Mouse (Mus musculus): ENCODE data around the gene C1ql1. TPM values are rescaled to one million over a fixed set of nuclear protein-coding genes. Genes with fewer than 3 reads are reported as not detected.
A peak's percentile ranks its signal among the peaks of the same experiment; 100 is the strongest.

Gene C1ql1
- total RNA-seq, 2 experiments from 2014 or later: 17.3 to 20.4 TPM

DNA sequence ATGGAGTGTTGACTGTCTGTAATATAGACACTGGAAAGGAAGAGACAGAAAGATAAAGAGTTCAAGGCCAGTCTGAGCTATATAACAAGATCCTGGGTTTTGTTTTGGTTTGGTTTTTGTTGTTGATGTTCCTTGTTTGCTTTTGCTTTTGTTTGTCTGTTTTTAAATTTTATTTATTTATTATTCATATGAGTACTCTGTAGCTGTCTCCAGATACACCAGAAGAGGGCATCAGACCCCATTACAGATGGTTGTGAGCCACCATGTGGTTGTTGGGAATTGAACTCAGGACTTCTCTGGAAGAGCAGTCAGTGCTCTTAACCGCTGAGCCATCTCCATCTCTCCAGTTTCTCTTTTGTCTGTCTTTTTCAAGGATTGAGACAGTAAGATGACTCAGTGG, 12.4 kb upstream of the C1ql1 start:
- DNase-seq (ENCODE audit: low spot score in 2 of 2): no peak

DNA sequence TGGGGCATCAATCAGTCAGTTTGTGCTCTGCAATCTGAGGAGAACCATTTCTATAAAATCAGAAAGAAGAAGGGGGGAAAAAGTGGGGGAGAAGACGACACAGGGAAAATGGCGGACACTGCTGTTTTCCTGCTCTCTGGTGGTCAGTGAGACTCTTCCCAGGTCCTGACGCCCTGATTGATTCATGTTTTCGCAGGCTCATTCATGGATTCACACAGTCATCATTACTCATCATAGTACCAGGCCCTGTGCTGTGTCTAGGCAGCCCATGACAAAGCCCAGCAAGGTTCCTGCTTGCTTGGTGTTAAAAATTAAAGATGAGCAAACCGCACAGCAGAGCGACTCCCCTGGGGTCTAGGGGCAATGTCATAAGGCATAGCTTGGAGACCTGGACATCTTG, 11.9 kb upstream of the C1ql1 start:
- no peak for DNase-seq (ENCODE audit: low spot score in 2 of 2)

DNA sequence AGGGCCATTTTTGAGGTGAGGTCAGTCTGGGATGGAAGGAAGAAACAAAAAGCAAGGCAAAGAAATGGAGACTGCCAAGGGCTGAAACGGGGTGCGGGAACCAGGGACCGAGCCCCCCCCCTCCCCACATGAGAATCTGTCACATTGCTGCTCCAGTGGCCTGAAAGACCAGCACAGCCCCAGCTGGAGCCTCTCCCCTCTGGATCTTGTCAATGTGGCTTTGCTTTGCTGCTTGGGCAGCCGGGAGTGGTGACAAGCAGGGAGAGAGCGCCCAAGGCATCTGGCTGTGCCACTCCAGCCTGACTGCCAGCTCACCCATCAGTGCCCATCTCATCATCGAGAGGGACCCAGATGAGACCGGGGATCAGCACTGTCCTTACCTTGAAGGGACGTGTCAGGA, 11.2 kb upstream of the C1ql1 start:
- no peak for DNase-seq (ENCODE audit: low spot score in 2 of 2)

DNA sequence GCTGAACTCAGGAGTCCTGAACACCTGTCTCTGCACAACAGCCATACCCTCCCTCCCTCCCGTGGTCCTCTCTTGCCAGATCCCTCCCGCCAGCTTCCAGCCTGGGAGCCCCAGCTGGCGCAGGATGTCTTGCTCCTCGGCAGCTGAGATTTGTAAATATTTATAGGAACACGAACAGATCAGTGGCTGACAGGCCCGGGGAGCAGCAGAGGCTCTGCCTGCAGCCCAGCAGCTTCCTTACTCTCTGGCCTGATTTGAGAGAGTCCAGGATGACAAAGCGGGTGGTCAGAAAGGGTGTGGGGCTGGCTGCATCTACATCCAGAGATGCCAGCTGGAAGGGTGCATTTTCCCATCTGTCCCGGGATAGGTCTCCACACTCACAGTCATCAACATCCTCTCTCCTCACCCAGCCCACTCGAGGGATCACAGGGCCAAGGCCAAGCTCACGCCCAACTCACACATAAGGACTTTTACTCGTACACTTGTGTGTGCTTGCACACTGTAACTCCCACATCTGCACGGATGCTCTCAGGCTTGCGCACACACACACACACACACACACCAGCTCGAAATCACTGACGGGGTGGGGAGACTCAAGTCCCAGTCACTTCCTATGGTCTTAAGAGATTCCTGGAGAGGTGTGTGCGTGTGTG, 10.6 kb upstream of the C1ql1 start:
- DNase-seq (ENCODE audit: low spot score in 2 of 2): no peak

DNA sequence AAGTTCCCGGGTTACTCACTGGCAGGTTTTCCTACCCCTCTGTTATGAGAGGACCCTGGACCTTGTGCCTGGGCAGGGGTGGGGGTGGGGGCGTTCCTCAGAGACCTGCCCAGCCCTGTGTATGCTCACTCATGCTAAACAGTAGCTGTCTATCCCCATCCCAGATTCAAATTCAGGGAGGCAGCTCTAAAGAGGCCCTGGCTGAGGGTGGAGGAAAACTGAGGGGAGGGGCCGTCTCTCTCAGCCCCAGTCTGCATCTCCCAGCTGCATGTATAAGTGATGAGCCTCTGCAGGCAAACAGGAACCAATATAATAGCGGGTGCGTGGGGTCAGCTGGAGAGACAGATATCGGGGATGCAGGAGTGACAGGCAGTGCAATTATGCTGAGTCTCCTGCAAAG, 6.4 kb upstream of the C1ql1 start:
- DNase-seq (ENCODE audit: low spot score in 2 of 2): no peak

DNA sequence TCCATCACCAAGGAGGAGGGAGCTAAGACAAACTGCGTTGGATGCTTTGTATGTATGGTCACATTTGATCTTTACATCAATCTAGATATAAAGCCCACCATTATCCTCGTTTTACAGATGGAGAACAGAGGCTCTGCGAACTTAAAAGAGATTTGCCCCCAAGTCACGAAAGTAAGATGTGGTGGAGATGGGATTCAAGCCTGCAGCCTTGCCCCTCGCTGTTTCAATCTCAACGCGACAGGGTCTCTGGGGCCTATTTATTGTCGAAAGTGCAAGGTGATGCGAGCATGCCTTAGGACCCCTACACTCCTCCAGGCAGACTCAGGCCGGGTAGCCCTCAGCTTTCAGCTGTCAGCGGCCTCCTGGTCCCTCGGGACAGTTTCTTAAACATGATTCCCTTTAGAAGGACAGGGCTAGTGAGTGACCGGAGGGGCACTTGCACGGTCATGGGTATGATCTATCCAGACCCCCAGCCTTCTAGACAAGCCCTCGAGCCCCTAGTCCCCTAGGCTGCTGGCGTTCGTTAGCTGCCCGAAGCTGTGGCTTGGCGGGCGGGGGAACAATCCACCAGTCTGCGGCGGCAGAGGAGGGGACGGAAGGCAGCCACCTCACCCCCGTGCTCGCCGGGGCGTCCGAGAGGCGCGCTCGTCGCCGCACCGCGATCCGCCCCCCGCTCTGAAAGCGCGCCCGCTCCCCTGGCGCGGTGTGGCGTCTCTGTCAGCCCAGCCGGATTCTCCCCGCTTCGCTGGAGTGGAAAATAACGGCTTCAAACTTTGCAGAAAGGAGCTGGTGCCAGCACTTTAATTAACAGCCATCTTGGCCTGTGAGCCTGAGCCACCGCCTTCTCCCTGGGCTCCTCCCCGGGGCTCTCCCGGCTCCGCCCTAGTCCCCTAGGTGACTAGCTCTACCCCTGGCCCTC, 1.8 kb upstream of the C1ql1 start:
- DNase-seq (ENCODE audit: low spot score in 2 of 2): peak; percentile 29 to 56

DNA sequence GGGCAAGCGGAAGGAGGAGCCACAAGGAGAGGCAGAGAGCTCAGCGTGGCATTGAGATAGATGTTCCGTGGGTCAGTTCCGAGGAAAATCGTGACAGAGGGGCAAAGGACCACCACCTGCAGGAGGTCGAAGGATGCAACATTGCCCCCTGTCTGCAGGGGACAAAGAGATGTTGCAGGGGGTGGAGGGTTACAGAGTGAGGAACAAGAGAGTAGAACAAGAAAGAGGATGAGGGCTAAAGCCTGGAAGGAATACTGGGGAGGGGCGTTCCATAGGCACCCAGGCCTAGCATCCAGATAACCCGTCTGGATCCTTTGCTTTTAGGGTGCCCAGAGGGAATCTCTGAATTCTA, 480 bp upstream of the C1ql1 start:
- no peak for DNase-seq (ENCODE audit: low spot score in 2 of 2)

DNA sequence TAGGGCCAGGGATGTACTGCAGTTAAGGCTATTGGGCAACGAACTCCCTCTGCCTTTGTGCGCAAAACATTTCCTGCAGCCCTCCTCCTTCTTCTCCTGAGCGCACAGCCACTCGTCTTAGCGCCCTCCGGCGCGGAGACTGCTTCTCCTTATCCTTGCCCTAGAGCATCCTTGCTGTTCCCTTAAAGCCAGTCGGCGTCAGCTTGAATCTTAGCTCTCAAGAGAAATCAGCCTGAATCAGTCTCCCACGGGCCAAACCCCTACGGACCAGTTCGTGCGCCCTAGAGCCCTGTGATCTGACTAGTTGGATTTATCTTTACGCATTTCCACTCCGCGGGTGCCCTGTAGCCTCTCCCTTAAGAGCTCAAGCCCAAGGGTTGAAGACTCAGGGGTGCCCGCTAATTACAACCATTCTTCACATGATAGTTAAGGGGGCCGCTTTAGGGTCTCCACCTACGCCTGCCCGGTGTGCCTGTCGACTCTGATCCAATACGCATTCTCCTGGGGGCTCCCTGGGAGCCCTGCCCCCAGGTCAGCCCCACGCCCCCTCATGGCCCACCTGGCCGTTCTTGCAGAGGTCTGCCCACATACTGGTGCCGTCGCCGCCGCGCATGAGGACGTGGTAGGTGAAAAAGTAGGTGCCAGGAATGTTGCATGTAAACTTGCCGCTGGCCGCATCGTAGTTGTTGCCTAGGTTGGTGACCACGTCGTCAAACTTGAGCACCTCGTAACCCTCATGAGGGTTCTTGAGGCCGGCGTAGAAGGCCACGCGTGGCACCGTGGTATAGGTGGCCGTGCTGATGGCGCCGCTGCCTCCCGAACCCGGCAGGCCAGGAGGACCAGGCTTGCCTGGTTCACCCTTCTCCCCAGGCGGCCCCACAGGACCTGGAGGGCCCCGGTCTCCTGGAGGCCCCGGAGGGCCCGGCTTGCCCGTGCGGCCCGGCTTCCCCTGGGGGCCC, 903 bp downstream of the C1ql1 start:
- DNase-seq (ENCODE audit: low spot score in 2 of 2): no peak

DNA sequence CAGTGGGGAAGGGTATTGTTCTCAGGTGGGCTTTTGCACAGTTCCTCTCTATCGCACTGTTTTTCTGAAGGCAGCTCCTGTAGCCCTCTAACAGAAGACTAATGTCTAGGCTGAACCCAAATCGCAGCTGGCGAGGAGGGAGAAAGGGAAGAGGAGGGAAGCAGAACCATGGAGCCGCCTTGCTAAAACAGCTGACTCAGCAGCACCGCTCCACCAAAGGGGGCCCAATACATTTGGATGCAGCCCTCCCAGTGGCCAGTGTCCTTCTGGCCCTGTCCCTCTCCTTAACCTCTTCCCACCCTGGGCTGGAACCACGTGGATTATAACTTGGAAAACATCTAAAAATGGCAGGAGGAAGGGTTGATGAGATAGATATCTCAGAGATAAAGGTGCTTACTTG, 5.3 kb downstream of the C1ql1 start:
- DNase-seq (ENCODE audit: low spot score in 2 of 2): no peak

DNA sequence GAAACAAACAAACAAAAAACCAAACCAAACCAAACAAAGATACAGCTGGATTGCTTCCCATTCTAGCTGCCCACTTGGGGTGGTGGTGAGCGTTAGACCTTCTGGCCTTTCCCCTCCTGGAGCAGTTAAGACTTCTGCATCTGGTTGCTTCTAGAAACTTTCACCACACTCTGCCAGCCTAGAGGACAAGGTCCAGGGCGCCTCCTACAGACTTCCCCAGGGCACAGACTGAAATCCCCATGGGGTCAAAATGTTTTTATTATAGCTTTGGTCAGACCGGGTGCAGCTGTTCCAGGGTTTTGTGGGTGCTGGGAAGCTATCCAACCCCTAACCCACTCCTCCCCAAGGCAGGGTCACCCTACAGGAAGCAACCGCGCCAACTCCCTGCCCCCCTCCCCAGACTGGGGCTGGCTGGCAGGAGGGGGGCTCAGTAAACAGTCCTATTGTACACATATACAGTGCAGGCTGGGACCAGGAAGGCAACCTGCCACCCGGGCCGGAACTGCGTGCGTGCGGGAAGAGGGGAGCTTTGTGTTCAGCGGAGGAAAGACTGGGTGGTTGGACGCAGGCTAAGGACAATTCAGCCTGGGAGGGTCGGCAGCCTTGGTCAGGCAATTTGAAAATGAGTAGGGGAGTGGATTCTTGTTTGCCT, 7.3 kb downstream of the C1ql1 start:
- no peak for DNase-seq (ENCODE audit: low spot score in 2 of 2)

DNA sequence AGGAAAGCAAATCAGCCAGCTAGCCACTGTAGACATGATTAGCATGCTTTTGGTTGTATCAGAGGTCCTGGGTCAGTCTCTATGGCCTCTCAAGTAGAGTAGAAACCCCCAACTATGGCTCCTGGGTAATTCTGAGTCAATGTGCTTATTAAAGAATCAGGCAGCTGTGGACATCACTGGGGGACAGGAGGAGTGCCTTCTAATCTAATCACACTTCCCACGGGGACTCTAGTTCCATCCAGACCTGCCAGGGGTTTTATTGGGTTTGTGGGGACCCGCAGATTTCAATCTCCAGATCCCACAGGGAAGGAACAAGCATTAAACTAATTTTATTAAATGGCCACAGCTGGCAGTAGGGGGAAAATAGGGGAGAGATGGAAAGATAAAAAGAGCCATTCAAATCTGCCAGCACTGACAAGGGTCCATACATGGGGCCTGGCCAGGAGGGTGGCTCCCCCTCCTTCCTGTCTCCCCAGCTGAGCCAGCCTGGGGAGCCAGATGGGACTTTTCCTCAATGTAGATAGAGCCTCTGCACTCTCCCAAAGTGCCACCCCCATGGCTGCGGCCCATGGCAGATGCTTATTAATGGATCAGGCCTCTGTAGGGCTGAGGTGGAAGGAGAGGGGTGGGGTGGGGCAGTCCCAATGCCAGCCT, 8.8 kb downstream of the C1ql1 start:
- DNase-seq (ENCODE audit: low spot score in 2 of 2): peak in 1 of 2 experiments; percentile 21

DNA sequence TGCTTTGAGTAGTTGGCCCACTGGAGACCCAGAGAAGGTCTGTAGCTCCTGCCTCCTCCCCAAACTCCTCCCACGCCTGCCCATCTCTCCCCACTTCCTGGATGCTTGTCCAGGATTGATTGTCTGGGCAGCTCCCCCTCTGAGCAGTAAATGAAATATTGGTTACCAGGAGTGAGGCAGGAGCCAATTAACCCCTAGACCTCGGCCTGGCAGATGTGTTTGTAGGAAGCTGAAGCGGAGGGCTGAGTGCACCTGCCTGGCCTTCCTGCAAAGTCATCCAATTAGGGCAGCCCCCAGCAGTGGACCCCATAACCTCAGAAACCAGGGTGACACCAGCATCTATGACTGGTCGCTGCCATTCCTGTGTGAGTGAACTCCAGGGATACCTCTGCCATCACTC, 10.2 kb downstream of the C1ql1 start:
- no peak for DNase-seq (ENCODE audit: low spot score in 2 of 2)

DNA sequence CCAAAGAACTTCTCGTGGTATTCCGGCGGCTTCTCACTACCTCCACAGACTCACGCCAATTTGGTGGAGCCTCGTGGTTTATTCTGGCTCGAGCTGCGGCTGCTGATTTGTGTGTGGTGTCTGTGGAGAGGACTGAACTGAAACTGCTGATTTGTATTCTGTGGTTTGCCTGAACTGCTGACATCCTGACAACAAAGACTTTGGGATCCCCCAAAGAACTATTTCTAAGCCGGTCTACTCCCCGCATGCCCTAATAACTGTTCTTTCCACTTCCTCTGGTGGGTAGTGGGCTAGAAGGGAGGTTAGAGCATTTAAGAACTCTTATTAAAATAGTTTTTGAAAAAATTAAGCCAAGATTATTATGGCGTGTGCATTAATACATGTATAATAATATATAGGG, 15.8 kb downstream of the C1ql1 start:
- no peak for DNase-seq (ENCODE audit: low spot score in 2 of 2)

DNA sequence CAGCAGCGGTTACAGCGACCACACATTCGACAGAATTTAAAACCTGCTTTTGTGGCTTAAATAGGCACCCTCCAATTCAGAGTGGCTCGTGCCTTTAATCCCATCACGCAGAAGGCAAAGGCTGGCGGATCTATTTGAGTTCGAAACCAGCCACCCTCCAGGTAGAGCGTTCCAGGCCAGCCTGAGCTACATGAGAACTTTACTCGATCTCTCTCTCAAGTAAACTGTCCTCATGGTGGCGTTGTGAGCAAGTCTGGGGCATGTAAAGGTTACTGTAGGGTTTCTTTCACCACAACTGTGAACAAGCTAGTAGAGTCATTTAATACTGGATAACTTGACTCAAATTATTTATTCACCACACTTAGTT, 21.2 kb downstream of the C1ql1 start:
- no peak for DNase-seq (ENCODE audit: low spot score in 2 of 2)

DNA sequence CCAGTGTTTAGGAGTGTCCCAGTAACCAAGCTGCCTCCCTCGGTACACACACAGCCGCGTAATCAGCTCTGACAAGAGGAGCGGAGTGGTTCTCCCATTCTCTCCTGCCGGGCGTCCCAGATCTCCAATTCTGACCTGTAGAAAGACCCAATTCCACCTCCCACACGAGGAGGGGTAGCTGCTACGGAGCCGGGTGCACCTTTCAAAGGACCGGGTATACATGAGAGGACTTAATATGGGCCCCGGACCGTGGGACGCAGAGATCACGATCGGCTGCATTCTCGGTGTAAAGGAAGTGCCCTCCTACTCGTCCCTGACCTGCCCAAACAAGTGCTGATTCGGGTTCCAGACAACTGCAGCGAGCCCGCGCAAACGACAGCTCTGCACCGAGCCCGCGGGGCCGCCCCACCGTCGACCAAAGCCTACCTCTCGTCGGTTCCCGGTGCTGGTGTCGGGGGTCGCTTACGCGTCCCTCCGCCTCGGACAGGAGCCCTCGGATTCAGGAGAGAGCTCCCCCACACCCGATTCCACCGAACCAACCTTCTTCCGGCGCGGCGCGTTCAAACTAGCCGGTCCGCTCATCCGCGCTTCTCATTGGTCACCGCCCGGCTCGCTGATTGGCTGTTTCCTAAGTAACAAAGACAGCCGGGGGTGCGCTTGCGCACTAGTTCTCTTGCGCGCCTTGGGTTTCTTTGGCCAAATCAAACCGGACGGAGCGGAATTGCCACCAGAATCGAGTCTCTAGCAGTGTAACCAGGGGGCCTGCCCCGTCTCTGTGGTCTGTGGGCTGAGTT, 21.7 kb downstream of the C1ql1 start, which contains the start of gene Kif18b:
Kif18b (minus strand) TSS at position 568 of the 794 bp plus-strand sequence.
- DNase-seq (ENCODE audit: low spot score in 2 of 2): peak; percentile 85 to 95

DNA sequence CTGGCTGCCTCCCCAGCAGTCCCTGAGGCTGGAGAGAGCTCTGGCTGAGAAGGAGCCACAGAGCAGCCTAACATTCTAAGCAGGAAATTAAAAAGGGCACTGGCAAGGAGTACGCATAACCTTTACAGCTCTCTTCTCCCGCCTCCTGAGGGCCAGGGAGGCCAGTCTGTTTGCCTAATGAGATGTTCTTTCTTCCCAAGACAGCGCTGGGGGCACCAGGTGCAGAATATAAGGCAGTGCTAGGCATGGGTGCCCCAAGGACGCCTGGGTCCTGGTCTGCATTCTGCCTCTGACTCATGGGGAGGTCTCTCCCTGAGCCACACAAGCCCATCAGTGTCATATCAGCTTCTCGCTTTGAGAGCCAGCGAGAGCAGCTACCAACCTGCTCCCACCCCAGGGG, 25.0 kb downstream of the C1ql1 start:
- DNase-seq (ENCODE audit: low spot score in 2 of 2): no peak

DNA sequence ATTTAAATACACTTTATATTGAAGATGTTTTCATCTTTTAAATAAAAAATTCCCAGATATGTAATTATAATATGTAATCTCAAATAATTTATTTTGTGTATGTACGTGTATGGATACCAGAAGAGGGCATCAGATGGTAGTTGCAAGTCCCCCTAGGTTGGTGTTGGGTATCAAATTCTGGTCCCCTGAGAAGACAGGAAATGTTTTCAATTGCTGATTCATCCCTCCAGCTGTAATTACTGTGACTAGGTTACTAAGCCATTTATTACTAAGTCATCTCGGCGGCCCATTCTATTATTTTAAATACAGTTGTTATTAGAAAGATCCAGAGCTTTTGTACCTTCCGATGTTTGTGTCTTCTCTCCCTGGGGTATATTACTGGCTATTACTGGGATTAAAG, 28.4 kb downstream of the C1ql1 start:
- DNase-seq (ENCODE audit: low spot score in 2 of 2): no peak

DNA sequence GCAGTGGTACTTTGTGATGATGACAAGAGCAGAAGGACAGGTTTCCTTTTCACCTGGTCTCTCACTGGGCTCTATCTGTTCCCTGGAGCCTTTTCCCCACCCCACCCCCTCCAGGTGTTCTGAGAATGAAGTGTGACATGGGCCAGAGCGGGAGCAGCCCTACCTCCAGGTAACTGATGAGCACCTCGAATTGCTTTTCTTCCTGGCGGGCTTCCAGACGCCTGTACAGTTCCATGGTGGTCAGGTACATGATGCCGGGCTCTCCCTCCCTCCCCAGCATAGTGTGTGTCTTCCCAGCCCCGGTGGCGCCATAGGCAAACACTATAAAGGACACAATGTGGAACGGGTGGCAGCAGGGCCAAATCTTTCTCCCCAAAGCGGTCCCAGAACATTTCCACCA, 31.1 kb downstream of the C1ql1 start:
- DNase-seq (ENCODE audit: low spot score in 2 of 2): no peak

DNA sequence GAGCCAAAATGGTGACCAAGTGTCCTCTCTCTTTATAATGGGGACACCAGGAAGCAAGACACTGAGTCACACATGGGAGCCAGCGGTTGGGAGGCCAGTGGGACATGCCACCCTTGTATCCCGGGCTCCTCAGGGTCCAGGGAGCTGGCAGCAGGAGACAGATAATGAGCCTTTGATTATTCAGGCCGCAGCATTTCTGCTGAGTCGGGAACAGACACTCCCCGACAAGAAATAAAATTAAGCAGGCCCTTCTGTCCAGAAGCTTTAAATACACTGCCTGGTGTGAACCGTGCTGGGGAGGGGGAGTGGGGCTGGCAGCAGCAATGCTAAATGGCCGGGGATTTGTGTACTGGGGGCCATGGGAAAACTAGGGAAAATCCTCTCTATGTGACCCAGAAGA, 35.1 kb downstream of the C1ql1 start:
- no peak for DNase-seq (ENCODE audit: low spot score in 2 of 2)

DNA sequence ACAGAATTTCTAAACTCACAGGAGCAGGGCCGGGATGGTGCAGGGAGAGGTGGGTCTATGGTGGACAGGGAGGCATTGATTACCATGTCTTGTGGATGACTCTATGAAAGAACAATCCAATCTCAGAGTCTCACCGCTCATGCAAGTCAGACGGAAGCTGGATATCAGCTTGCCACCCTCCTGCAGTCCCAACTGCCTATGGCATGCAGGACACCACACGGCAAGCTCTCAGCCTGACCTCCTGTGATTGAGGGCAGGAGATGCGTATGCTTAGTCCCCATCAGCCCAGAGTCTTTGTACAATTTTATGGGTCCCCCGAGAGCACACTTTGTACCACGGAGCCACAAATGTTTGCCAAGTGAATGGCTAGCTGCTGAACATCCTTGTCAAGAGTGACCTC, 42.8 kb downstream of the C1ql1 start:
- no peak for DNase-seq (ENCODE audit: low spot score in 2 of 2)
